Mouse (Mus musculus): ENCODE results near the gene Cnih3.

The Cnih3 gene

DNA sequence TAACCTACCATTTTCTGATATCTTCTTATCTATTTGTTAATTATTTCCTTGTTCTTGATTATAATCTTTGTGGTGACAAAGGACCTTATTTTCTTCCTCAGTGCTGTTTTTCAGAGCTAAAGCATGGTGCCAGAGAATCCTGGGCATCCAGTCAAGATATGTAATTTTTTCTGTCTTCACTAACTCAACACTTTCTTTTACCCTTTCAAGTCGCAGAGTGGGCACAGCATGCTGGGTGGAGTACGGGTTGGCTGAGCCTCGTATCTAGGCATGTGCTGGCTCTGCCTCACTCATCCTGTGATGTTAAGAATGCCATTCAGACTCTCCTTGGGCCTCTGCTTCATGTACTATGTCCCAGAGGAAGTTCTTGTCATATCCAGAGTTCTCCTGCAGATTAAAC, 46.8 kb downstream of the Cnih3 start:
- H3K4me3 ChIP-seq (replicated peaks; ENCODE audit: low read length): no peak overlapping the region
- H3K4me1 ChIP-seq (replicated peaks; ENCODE audit: low read depth, low read length): peaks cover 3% of the 10 kb centered on the region
- H3K9me3 ChIP-seq (ENCODE audit: low read length): peaks cover 2% of the 10 kb centered on the region; the same call in 1 of the 2 replicates
- H3K36me3 ChIP-seq (ENCODE audit: insufficient read depth, low read length): no peaks in the 10 kb centered on the region
- TF ChIP-seq NANOG (IDR thresholded peaks at IDR 0.05; ENCODE audit: borderline replicate concordance, low read length) (no peak), POU5F1 (IDR thresholded peaks at IDR 0.05; ENCODE audit: borderline replicate concordance, low read length) (no peak), CTCF (conservative IDR thresholded peaks at IDR 0.05; ENCODE audit: low read length) (no peak)
- peaks cover 4% of the 10 kb centered on the region; the same call in 1 of the 2 replicates for H3K27me3 ChIP-seq (ENCODE audit: insufficient read depth, low read length)

DNA sequence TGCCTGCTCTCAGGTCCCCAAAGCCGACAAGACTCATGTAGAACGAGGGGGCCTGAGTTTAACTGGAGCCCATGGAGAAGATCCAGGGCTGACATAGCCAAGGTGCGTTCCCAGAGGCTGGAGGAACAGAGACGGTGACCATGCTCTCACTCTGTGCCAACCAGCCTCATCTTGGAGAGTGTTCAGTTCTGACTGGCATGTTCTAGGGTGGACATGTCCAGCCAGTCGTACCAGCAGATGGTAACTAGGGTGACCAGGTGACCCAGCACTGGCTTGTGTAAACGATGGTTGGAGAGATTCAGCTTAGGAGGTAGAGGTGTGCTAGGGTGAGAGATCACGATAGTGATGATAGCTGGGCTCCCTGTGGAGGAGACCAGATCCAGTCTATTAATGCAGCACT, 50.6 kb downstream of the Cnih3 start:
- no peak overlapping the region for H3K4me3 ChIP-seq (replicated peaks; ENCODE audit: low read length)
- H3K4me1 ChIP-seq (replicated peaks; ENCODE audit: low read depth, low read length): peaks cover 4% of the 10 kb centered on the region
- TF ChIP-seq CTCF (conservative IDR thresholded peaks at IDR 0.05; ENCODE audit: low read length): no peak
- no peak for TF ChIP-seq POU5F1 (IDR thresholded peaks at IDR 0.05; ENCODE audit: borderline replicate concordance, low read length)
- TF ChIP-seq NANOG (IDR thresholded peaks at IDR 0.05; ENCODE audit: borderline replicate concordance, low read length): no peak
- peaks cover 4% of the 10 kb centered on the region; the same call in 1 of the 2 replicates for H3K27me3 ChIP-seq (ENCODE audit: insufficient read depth, low read length)
- no peaks in the 10 kb centered on the region for H3K36me3 ChIP-seq (ENCODE audit: insufficient read depth, low read length)
- peaks cover 12% of the 10 kb centered on the region for H3K9me3 ChIP-seq (ENCODE audit: low read length)

GRCm38 (mm10) chr1:181407281-181407680, 54.9 kb downstream of the Cnih3 start:
- H3K27me3 ChIP-seq (ENCODE audit: insufficient read depth, low read length): no peaks in the 10 kb centered on the region
- no peak overlapping the region for H3K4me3 ChIP-seq (replicated peaks; ENCODE audit: low read length)
- TF ChIP-seq POU5F1 (IDR thresholded peaks at IDR 0.05; ENCODE audit: borderline replicate concordance, low read length) (no peak), NANOG (IDR thresholded peaks at IDR 0.05; ENCODE audit: borderline replicate concordance, low read length) (no peak), CTCF (conservative IDR thresholded peaks at IDR 0.05; ENCODE audit: low read length) (no peak)
- peaks cover 12% of the 10 kb centered on the region for H3K9me3 ChIP-seq (ENCODE audit: low read length)
- peaks cover 4% of the 10 kb centered on the region for H3K4me1 ChIP-seq (replicated peaks; ENCODE audit: low read depth, low read length)
- no peaks in the 10 kb centered on the region for H3K36me3 ChIP-seq (ENCODE audit: insufficient read depth, low read length)

GRCm38 (mm10) chr1:181408086-181408975, 55.9 kb downstream of the Cnih3 start:
- Histone ChIP-seq H3K9me3 (ENCODE audit: low read length) (peaks cover 14% of the 10 kb centered on the region), H3K4me1 (replicated peaks; ENCODE audit: low read depth, low read length) (peaks cover 4% of the 10 kb centered on the region), H3K27me3 (ENCODE audit: insufficient read depth, low read length) (no peaks in the 10 kb centered on the region), H3K4me3 (replicated peaks; ENCODE audit: low read length) (no peak overlapping the region), H3K36me3 (ENCODE audit: insufficient read depth, low read length) (no peaks in the 10 kb centered on the region)
- no peak for TF ChIP-seq NANOG (IDR thresholded peaks at IDR 0.05; ENCODE audit: borderline replicate concordance, low read length)
- TF ChIP-seq CTCF (conservative IDR thresholded peaks at IDR 0.05; ENCODE audit: low read length): no peak

DNA sequence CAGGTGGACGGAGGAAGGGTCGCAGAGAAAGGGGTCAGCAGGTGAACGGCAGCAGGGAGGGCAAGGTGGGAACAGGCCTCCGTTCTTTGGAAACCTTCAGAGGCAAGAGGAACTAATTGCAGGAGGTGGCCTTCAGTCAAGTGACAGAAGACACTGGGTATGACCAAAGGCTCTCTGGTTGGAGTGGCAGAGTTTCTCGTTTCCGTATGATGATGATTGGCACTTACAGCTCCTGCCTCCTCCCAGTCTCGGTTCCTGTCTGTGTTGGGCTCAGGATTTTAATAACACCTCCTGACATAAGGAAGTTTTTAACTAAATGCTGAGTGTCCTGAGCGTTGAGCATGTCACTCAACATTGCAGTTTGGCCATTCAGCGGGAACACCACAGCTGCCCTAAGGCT, 57.3 kb downstream of the Cnih3 start:
- no peaks in the 10 kb centered on the region for H3K36me3 ChIP-seq (ENCODE audit: insufficient read depth, low read length)
- TF ChIP-seq NANOG (IDR thresholded peaks at IDR 0.05; ENCODE audit: borderline replicate concordance, low read length): no peak
- no peak for TF ChIP-seq CTCF (conservative IDR thresholded peaks at IDR 0.05; ENCODE audit: low read length)
- no peak for TF ChIP-seq POU5F1 (IDR thresholded peaks at IDR 0.05; ENCODE audit: borderline replicate concordance, low read length)
- H3K4me1 ChIP-seq (replicated peaks; ENCODE audit: low read depth, low read length): no peaks in the 10 kb centered on the region
- H3K27me3 ChIP-seq (ENCODE audit: insufficient read depth, low read length): no peaks in the 10 kb centered on the region
- no peak overlapping the region for H3K4me3 ChIP-seq (replicated peaks; ENCODE audit: low read length)
- peaks cover 14% of the 10 kb centered on the region for H3K9me3 ChIP-seq (ENCODE audit: low read length)

DNA sequence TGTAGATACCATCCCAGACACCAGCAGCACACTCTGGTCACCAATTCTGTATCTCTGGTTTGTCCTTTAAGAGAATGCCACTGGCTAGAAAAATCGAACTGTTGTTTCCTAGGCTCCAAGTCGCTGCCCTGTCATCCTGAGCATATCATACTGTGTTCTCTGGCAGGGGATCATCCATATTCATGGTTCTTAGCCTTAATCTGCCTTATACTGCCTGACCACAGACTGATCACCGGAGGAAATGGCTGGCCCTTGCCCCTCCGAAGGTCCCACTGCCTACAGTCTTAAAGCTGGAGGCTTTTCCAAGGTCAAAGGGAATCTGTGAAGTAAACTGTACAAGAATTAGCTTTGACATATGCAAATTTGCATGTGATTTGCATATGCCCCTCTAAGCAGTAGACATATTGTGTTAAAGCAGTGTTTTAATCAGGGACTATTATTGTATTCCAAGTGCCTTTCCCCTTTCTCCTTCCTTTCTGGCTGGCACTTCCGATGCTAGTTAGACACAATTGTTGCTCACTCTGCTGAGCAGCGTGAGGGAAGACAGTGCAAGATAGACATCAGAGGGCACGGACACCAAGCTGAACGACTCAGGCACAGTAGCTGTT, 58.3 kb downstream of the Cnih3 start:
- H3K27me3 ChIP-seq (ENCODE audit: insufficient read depth, low read length): no peaks in the 10 kb centered on the region
- H3K4me1 ChIP-seq (replicated peaks; ENCODE audit: low read depth, low read length): no peaks in the 10 kb centered on the region
- no peak overlapping the region for H3K4me3 ChIP-seq (replicated peaks; ENCODE audit: low read length)
- no peaks in the 10 kb centered on the region for H3K36me3 ChIP-seq (ENCODE audit: insufficient read depth, low read length)
- TF ChIP-seq CTCF (conservative IDR thresholded peaks at IDR 0.05; ENCODE audit: low read length) (no peak), NANOG (IDR thresholded peaks at IDR 0.05; ENCODE audit: borderline replicate concordance, low read length) (no peak), POU5F1 (IDR thresholded peaks at IDR 0.05; ENCODE audit: borderline replicate concordance, low read length) (no peak)
- H3K9me3 ChIP-seq (ENCODE audit: low read length): peaks cover 14% of the 10 kb centered on the region

DNA sequence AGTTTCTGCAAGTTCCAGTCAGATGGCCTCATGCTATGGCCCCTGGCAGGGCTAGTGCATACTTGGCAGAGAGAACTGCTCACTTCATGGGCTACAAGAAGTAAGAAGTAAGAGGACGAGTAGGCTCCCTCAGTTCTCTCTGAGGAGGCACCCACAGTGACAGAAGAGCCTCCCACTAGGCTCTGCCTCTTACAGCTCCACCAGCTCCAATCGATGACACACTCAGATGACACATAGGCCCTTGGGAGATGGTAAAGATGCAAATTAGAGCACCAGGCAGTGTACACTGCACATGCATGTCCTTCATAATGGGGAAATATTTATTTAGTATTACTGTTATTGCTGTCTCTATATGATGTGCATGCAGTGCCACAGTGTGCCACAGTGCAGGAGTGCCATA, 62.6 kb downstream of the Cnih3 start:
- Histone ChIP-seq H3K9me3 (ENCODE audit: low read length) (peaks cover 5% of the 10 kb centered on the region; the same call in 1 of the 2 replicates), H3K4me3 (replicated peaks; ENCODE audit: low read length) (no peak overlapping the region), H3K36me3 (ENCODE audit: insufficient read depth, low read length) (no peaks in the 10 kb centered on the region), H3K27me3 (ENCODE audit: insufficient read depth, low read length) (no peaks in the 10 kb centered on the region), H3K4me1 (replicated peaks; ENCODE audit: low read depth, low read length) (peaks cover 4% of the 10 kb centered on the region; the same call in 1 of the 2 replicates)
- no peak for TF ChIP-seq CTCF (conservative IDR thresholded peaks at IDR 0.05; ENCODE audit: low read length)
- no peak for TF ChIP-seq POU5F1 (IDR thresholded peaks at IDR 0.05; ENCODE audit: borderline replicate concordance, low read length)
- no peak for TF ChIP-seq NANOG (IDR thresholded peaks at IDR 0.05; ENCODE audit: borderline replicate concordance, low read length)

GRCm38 (mm10) chr1:181416841-181417240, 64.4 kb downstream of the Cnih3 start:
- Histone ChIP-seq H3K36me3 (ENCODE audit: insufficient read depth, low read length) (no peaks in the 10 kb centered on the region), H3K27me3 (ENCODE audit: insufficient read depth, low read length) (0 out of 2 replicates have a peak, but pooled peaks cover 2% of the 10 kb centered on the region), H3K9me3 (ENCODE audit: low read length) (peaks cover 5% of the 10 kb centered on the region; the same call in 1 of the 2 replicates), H3K4me3 (replicated peaks; ENCODE audit: low read length) (no peak overlapping the region), H3K4me1 (replicated peaks; ENCODE audit: low read depth, low read length) (peaks cover 4% of the 10 kb centered on the region; the same call in 1 of the 2 replicates)
- TF ChIP-seq CTCF (conservative IDR thresholded peaks at IDR 0.05; ENCODE audit: low read length) (no peak), POU5F1 (IDR thresholded peaks at IDR 0.05; ENCODE audit: borderline replicate concordance, low read length) (no peak), NANOG (IDR thresholded peaks at IDR 0.05; ENCODE audit: borderline replicate concordance, low read length) (no peak)

All from E14TG2a.4 (cell line).